Mouse (Mus musculus) myocyte (in vitro differentiated cells): ENCODE data around the gene Polr3f.

Experiments
- E2F4 ChIP-seq: IDR thresholded peaks from one replicate; pipeline ENCODE4 v1.6.1; 2011; ENCODE audit warnings: mild to moderate bottlenecking, control low read depth, moderate library complexity; ENCODE audit not compliant: insufficient read depth
- POLR2A ChIP-seq: IDR thresholded peaks from one replicate; pipeline ENCODE4 v1.6.1; 2011; ENCODE audit warnings: low read depth, mild to moderate bottlenecking, control low read depth, moderate library complexity; ENCODE audit not compliant: insufficient read length
- REST ChIP-seq: IDR thresholded peaks from one replicate; pipeline ENCODE4 v1.6.1; 2011; ENCODE audit warnings: mild to moderate bottlenecking, control low read depth, moderate library complexity; ENCODE audit not compliant: insufficient read depth, insufficient read length

GRCm38 (mm10) chr2:144547559-144547958, 20.0 kb downstream of the Polr3f start:
- no peak for TF ChIP-seq E2F4
- TF ChIP-seq REST, result no peak
- TF ChIP-seq POLR2A, result no peak
